Mouse (Mus musculus): ENCODE measurements at regions not wholly inside any gene's neighbourhood (a gene's known extent, or its start where the extent isn't known, plus 50 kb on each side); places are given as distances from the start of the nearest gene placed in this dataset.

DNA sequence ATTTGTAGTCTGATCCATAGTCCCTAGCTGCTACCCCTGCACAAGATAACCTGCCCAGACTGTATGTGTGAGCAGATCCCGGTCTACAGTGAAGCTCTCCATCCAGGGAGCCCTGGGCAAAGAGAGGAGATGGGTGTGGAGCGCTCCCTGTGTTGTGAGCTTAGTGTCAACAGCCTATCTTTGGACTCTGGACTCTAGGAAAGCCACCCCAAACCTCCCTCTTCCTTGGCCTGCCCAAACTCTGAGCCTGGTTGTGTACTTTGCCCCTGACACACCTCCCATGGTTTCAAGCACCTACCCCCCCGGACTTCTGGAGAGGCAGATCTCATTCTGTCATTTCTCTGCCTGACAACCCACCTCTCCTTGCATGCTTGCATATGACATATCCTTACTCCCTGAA, 110.9 kb upstream of the Haao start:
- TF ChIP-seq CTCF (IDR thresholded peaks at IDR 0.05; ENCODE audit: extremely low read depth, insufficient read length, insufficient replicate concordance, low read depth, low read length) = no peak
- peak; percentile 19; the same call in 1 of the 2 replicates for TF ChIP-seq POLR2A (IDR thresholded peaks at IDR 0.05; ENCODE audit: low read depth, low read length)

All from small intestine, adult 2 months (tissue).